In the genomic region with DNA sequence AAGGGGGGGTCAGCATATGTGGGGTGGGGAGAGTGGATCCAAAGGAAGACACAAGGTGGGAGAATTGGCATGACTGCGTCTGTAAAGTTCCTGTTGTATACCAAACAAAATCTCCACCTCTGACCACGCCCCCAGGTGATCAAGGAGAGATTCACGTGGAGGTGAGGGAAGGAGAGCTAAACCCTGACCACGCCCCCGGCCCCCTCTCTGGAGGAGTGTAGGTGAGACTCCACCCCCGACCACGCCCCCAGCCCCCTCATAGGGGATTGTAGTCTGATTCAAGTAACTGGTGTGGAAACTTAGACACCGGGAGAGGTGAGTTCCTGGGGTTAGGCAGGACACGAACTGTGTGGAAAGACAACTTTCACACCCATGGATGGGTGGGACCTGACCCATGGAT, we compare ENCODE assay signal across 18 mouse cellular contexts. TPM values are rescaled to one million over a fixed set of nuclear protein-coding genes. Genes with fewer than 3 reads are reported as not detected.
DNase-seq lines count a peak whose midpoint lies in the region; ATAC-seq and TF ChIP-seq lines count a peak whose summit lies in the region.
"Had no signal": no experiment of that assay in that cellular context is flagged by ENCODE, and none has a peak within 500 bp of the region (broad histone marks: within the 10 kb centered on the region; RNA-seq: fewer than 3 reads in every experiment).

No protein-coding gene starts in this region.

- DNase-seq in hindbrain, embryonic 11.5 days (ENCODE audit: low spot score) = no peak
- no peak for DNase-seq in hindbrain, postnatal 0 days (ENCODE audit: low spot score)
- DNase-seq in lung, postnatal 10 days = peak; percentile 40
- DNase-seq in lung, postnatal 14 days = no peak
- peak; percentile 87 for DNase-seq in ES-E14 (ENCODE audit: low read depth, low spot score)
- DNase-seq in induced T-regulatory cell, adult 2 months (ENCODE audit: low read depth) = peak; percentile 64
- DNase-seq in yolk sac, embryonic 10.5 days (ENCODE audit: low spot score) = no peak
- no peak for DNase-seq in left cerebral cortex, postnatal 36 days (ENCODE audit: low spot score in 2 of 2)
- DNase-seq: adrenal gland, adult 8-10 months; layer of hippocampus, adult 9-11 months; lung, embryonic 14.5 days; right cerebral cortex, postnatal 4 days; thymus, postnatal 25 days had no signal

- H3K27me3 ChIP-seq in hindbrain, embryonic 11.5 days (ENCODE audit: control insufficient read depth, insufficient read depth, low read length) = peaks cover 24% of the 10 kb centered on the region
- no peaks in the 10 kb centered on the region for H3K27me3 ChIP-seq in hindbrain, postnatal 0 days (ENCODE audit: insufficient read depth, low read length)
- H3K27me3 ChIP-seq: Patski had no signal

- H3K36me3 ChIP-seq in hindbrain, embryonic 11.5 days (ENCODE audit: control insufficient read depth, insufficient read depth, low read length) = no peaks in the 10 kb centered on the region
- H3K36me3 ChIP-seq in hindbrain, postnatal 0 days (ENCODE audit: insufficient read depth, low read length) = peaks cover 35% of the 10 kb centered on the region
- H3K36me3 ChIP-seq in ES-E14 (ENCODE audit: control insufficient read depth, insufficient read depth, low read length, poor library complexity, severe bottlenecking) = peaks cover 10% of the 10 kb centered on the region; the same call in 1 of the 2 replicates

- peaks cover 41% of the 10 kb centered on the region for H3K4me1 ChIP-seq in hindbrain, embryonic 11.5 days (replicated peaks; ENCODE audit: control insufficient read depth, insufficient read depth, low read length)
- peaks cover 31% of the 10 kb centered on the region for H3K4me1 ChIP-seq in hindbrain, postnatal 0 days (ENCODE audit: insufficient read depth, low read length)
- peaks cover 8 to 65% of the 10 kb centered on the region in 2 experiments; a peak in 3 of 4 replicates for H3K4me1 ChIP-seq in ES-E14 (ENCODE audit: control insufficient read depth in 2 of 2, insufficient read depth in 2 of 2, low read length in 2 of 2, poor library complexity in 1 of 2)

- WGBS in hindbrain, embryonic 11.5 days = 12% methylated on average over 9 of the region's 9 CpGs
- 37% methylated on average over 9 of the region's 9 CpGs for WGBS in hindbrain, postnatal 0 days

- no peak overlapping the region for H3K4me3 ChIP-seq in hindbrain, embryonic 11.5 days (ENCODE audit: low read depth, low read length)
- H3K4me3 ChIP-seq in hindbrain, postnatal 0 days (ENCODE audit: low read length) = no peak overlapping the region
- 0 out of 4 replicates have a peak overlapping the region, but pooled peaks of 1 of the 2 experiments have one; percentile 19 for H3K4me3 ChIP-seq in ES-E14 (ENCODE audit: insufficient read depth in 1 of 2, low read depth in 1 of 2, low read length in 2 of 2, poor library complexity in 1 of 2, severe bottlenecking in 1 of 2)
- H3K4me3 ChIP-seq: embryonic facial prominence, embryonic 12.5 days; forebrain, embryonic 12.5 days; hindbrain, embryonic 12.5 days had no signal

- no peak overlapping the region for H3K4me2 ChIP-seq in hindbrain, embryonic 11.5 days (replicated peaks; ENCODE audit: low read depth, low read length)
- H3K4me2 ChIP-seq in hindbrain, postnatal 0 days (ENCODE audit: low read depth, low read length) = no peak overlapping the region
- H3K4me2 ChIP-seq: forebrain, embryonic 12.5 days; lung, embryonic 14.5 days had no signal

- intact Hi-C loops in left cerebral cortex, postnatal 36 days (cut with DNase I) = no loop called here

- in situ Hi-C loops in ES-E14 (cut with MboI; ENCODE audit: low sequenced_read_pairs in 2 of 2, unreplicated experiment in 2 of 2) = no loop called here

- 0 out of 2 replicates have a peak overlapping the region, but pooled peaks have one; percentile 36 for H3K27ac ChIP-seq in hindbrain, embryonic 11.5 days (ENCODE audit: low read depth, low read length)
- no peak overlapping the region for H3K27ac ChIP-seq in hindbrain, postnatal 0 days
- H3K27ac ChIP-seq in ES-E14 (ENCODE audit: insufficient read depth, low read depth, low read length, poor library complexity, severe bottlenecking) = no peak overlapping the region

- H3K9ac ChIP-seq in hindbrain, embryonic 11.5 days (ENCODE audit: low read depth, low read length) = no peak overlapping the region
- no peak overlapping the region for H3K9ac ChIP-seq in hindbrain, postnatal 0 days (replicated peaks; ENCODE audit: low read length)
- peak overlapping the region; percentile 5; the same call in 1 of the 2 replicates for H3K9ac ChIP-seq in ES-E14 (ENCODE audit: insufficient read depth, low read depth, low read length, poor library complexity, severe bottlenecking)
- H3K9ac ChIP-seq: forebrain, embryonic 12.5 days; hindbrain, embryonic 12.5 days had no signal

- ATAC-seq in hindbrain, embryonic 11.5 days (ENCODE audit: low FRiP score) = no peak
- ATAC-seq in hindbrain, postnatal 0 days = no peak
- ATAC-seq: CD4-positive, CD25-positive, alpha-beta regulatory T cell, adult 4 months; Patski had no signal

- TF ChIP-seq CTCF in hindbrain, postnatal 0 days (IDR thresholded peaks at IDR 0.05; ENCODE audit: low read depth) = no peak

- H3K9me3 ChIP-seq in hindbrain, embryonic 11.5 days (ENCODE audit: control insufficient read depth, low read length) = no peaks in the 10 kb centered on the region
- no peaks in the 10 kb centered on the region for H3K9me3 ChIP-seq in hindbrain, postnatal 0 days (ENCODE audit: low read length)
- H3K9me3 ChIP-seq in ES-E14 (ENCODE audit: control insufficient read depth, insufficient read depth, low read depth, low read length) = no peaks in the 10 kb centered on the region
- H3K9me3 ChIP-seq: embryonic facial prominence, embryonic 12.5 days; forebrain, embryonic 12.5 days; hindbrain, embryonic 12.5 days had no signal

TF ChIP-seq in ES-E14, 5 proteins besides CTCF, POLR2A, EP300 and RAD21:
- no peak for TF ChIP-seq ZNF384 (IDR thresholded peaks at IDR 0.05; ENCODE audit: low read depth, low read length)
- no peak for TF ChIP-seq ZC3H11A (IDR thresholded peaks at IDR 0.05; ENCODE audit: borderline replicate concordance, low read depth, low read length)
- TF ChIP-seq CHD2 (IDR thresholded peaks at IDR 0.05; ENCODE audit: low read depth, low read length) = no peak
- TF ChIP-seq HCFC1 (IDR thresholded peaks at IDR 0.05; ENCODE audit: borderline replicate concordance, insufficient read depth, low read length) = no peak
- TF ChIP-seq MAFK (IDR thresholded peaks at IDR 0.05; ENCODE audit: insufficient read depth, low read depth, low read length) = no peak

RNA-seq across cellular contexts. Expression of a gene that starts 11.2 kb away (rescaled TPM):
- 2.7 and 4.1 TPM in 2 replicates for polyA plus RNA-seq in hindbrain, embryonic 11.5 days (2014; fragmentation: Nextera tagmentation; extraction: Ambion mirVana)
- 2.9 and 3.7 TPM in 2 replicates for total RNA-seq in hindbrain, postnatal 0 days (2014; rRNA removed)
- polyA plus RNA-seq in hindbrain, postnatal 0 days (2015; fragmentation: Nextera tagmentation; extraction: Ambion mirVana) = 1.4 and 1.7 TPM in 2 replicates
- total RNA-seq in ES-E14 (2012; rRNA removed) = 1.7 TPM in 2 replicates
- total RNA-seq in left cerebral cortex, postnatal 36 days (2021) = under 1 TPM; 0.77 to 0.94 TPM

RNA-seq across cellular contexts. Expression of a gene that starts 15.3 kb away (rescaled TPM):
- polyA plus RNA-seq in hindbrain, embryonic 11.5 days (2014; fragmentation: Nextera tagmentation; extraction: Ambion mirVana) = 0.49 and 1.0 TPM in 2 replicates
- 7.5 TPM in 2 replicates for total RNA-seq in hindbrain, postnatal 0 days (2014; rRNA removed)
- 2.7 and 4.0 TPM in 2 replicates for polyA plus RNA-seq in hindbrain, postnatal 0 days (2015; fragmentation: Nextera tagmentation; extraction: Ambion mirVana)
- total RNA-seq in ES-E14 (2012; rRNA removed) = 2.5 and 2.7 TPM in 2 replicates
- total RNA-seq in left cerebral cortex, postnatal 36 days (2021) = 1 to 10 TPM; 1.9 to 4.9 TPM

RNA-seq across cellular contexts. Expression of a gene that starts 19.8 kb away (rescaled TPM):
- 2.2 and 3.2 TPM in 2 replicates for polyA plus RNA-seq in hindbrain, embryonic 11.5 days (2014; fragmentation: Nextera tagmentation; extraction: Ambion mirVana)
- 2.1 and 3.3 TPM in 2 replicates for total RNA-seq in hindbrain, postnatal 0 days (2014; rRNA removed)
- polyA plus RNA-seq in hindbrain, postnatal 0 days (2015; fragmentation: Nextera tagmentation; extraction: Ambion mirVana) = 5.3 and 7.0 TPM in 2 replicates
- total RNA-seq in ES-E14 (2012; rRNA removed) = 1.1 and 1.8 TPM in 2 replicates
- total RNA-seq in left cerebral cortex, postnatal 36 days (2021) = 1 to 10 TPM; 2.5 to 4.3 TPM

RNA-seq across cellular contexts. Expression of a gene that starts 19.9 kb away (rescaled TPM):
- 44.8 and 52.6 TPM in 2 replicates for polyA plus RNA-seq in hindbrain, embryonic 11.5 days (2014; fragmentation: Nextera tagmentation; extraction: Ambion mirVana)
- 146 TPM in 2 replicates for total RNA-seq in hindbrain, postnatal 0 days (2014; rRNA removed)
- 111 and 114 TPM in 2 replicates for polyA plus RNA-seq in hindbrain, postnatal 0 days (2015; fragmentation: Nextera tagmentation; extraction: Ambion mirVana)
- total RNA-seq in ES-E14 (2012; rRNA removed) = 168 and 183 TPM in 2 replicates
- 100 to 1,000 TPM in 1 of 2 experiments, 10 to 100 TPM in 1; 80.0 to 103 TPM for total RNA-seq in left cerebral cortex, postnatal 36 days (2021)

RNA-seq across cellular contexts. Expression of a gene that starts 25.8 kb away (rescaled TPM):
- 83.0 and 92.1 TPM in 2 replicates for polyA plus RNA-seq in hindbrain, embryonic 11.5 days (2014; fragmentation: Nextera tagmentation; extraction: Ambion mirVana)
- total RNA-seq in hindbrain, postnatal 0 days (2014; rRNA removed) = 106 and 118 TPM in 2 replicates
- 131 and 134 TPM in 2 replicates for polyA plus RNA-seq in hindbrain, postnatal 0 days (2015; fragmentation: Nextera tagmentation; extraction: Ambion mirVana)
- 63.0 and 94.5 TPM in 2 replicates for total RNA-seq in ES-E14 (2012; rRNA removed)
- total RNA-seq in left cerebral cortex, postnatal 36 days (2021) = 10 to 100 TPM; 67.8 to 72.2 TPM

Comparison
In these comparisons a context has a peak if more than half of its experiments do, and no peak if none do; other contexts are left out.
1. DNase-seq: peak in lung, postnatal 10 days (single experiment), ES-E14 (single experiment) and induced T-regulatory cell, adult 2 months (single experiment); none in hindbrain, embryonic 11.5 days (single experiment), hindbrain, postnatal 0 days (single experiment), lung, postnatal 14 days (single experiment), yolk sac, embryonic 10.5 days (single experiment) and left cerebral cortex, postnatal 36 days (0 of 2).